Mouse (Mus musculus) kidney, adult 2 months (tissue): ENCODE data around the gene Sf3b5.

Experiments used
- CTCF ChIP-seq: fragments of 200-500 bp; conservative IDR thresholded peaks from 2 replicates; pipeline ENCODE4 v1.5.1; 2011; ENCODE audit warnings: low read depth, mild to moderate bottlenecking, control low read depth, low read length, moderate library complexity, mixed read lengths; ENCODE audit not compliant: insufficient read depth, insufficient read length
- POLR2A ChIP-seq: fragments of 200-500 bp; IDR thresholded peaks from one replicate; pipeline ENCODE4 v1.6.1; 2011; ENCODE audit warnings: low read depth, low read length, control low read depth

DNA sequence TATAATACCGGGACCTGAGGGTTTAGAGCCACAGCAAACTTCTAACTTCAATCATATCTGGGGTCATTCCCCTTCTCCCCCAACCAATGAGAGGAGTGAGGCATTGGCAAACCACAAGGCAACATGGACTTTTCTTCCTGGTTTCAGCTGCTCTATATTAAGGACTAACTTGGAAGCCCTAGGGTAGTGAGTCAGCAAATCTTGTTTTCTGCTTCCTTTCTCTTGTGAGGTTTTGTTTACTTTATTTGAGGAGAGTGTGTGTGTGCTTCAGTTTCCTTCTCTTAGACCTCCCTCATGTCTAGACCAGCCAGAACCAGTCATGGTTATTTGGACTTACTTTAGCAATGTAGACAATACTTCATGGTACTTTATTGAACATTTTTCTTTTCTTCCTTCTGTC, 23.1 kb downstream of the Sf3b5 start:
- no peak for TF ChIP-seq CTCF
- no peak for TF ChIP-seq POLR2A
